20 mouse cellular contexts compared by ENCODE assay signal in genomic region chr6:140133734-140134133, GRCm38 (mm10).
A peak's percentile ranks its signal among the peaks of the same experiment; 100 is the strongest.
DNase-seq lines count a peak whose midpoint lies in the region; ATAC-seq lines count a peak whose summit lies in the region.
"Had no signal": no experiment of that assay in that cellular context is flagged by ENCODE, and none has a peak within 500 bp of the region (broad histone marks: within the 10 kb centered on the region; RNA-seq: fewer than 3 reads in every experiment).

No protein-coding gene starts in this region.

- no peak for DNase-seq in frontal cortex, postnatal 36 days (ENCODE audit: low spot score in 2 of 2)
- peak; percentile 56 to 69 for DNase-seq in right cerebral cortex, postnatal 10 days (ENCODE audit: low spot score in 2 of 2)
- no peak for DNase-seq in right cerebral cortex, postnatal 4 days
- DNase-seq in brain, adult 2 months (ENCODE audit: low read depth, low spot score) = peak; percentile 36
- no peak for DNase-seq in spleen, postnatal 4 days (ENCODE audit: low spot score in 2 of 2)
- DNase-seq: adrenal gland, postnatal 10 days; adrenal gland, postnatal 36 days; B cell, adult 2 months; cerebellum, adult 18-20 months; cerebellum, adult 9-10 months; cerebellum, postnatal 25 days; gastrocnemius, adult 2 months; gastrocnemius, postnatal 14 days; heart, adult 11 months had no signal

- peak; percentile 80 for ATAC-seq in frontal cortex, adult (ENCODE audit: low TSS enrichment)
- ATAC-seq: forebrain, embryonic 14.5 days; hindbrain, embryonic 16.5 days; inflammation-experienced regulatory T-cells, adult 6 months; intestine, embryonic 16.5 days; Patski had no signal

Comparison
In these comparisons a context has a peak if more than half of its experiments do, and no peak if none do; other contexts are left out.
1. DNase-seq: peak in right cerebral cortex, postnatal 10 days (2 of 2) and brain, adult 2 months (single experiment); none in frontal cortex, postnatal 36 days (0 of 2), right cerebral cortex, postnatal 4 days (single experiment) and spleen, postnatal 4 days (0 of 2).